Mouse (Mus musculus) limb, embryonic 13.5 days (tissue): ENCODE measurements around the gene Mycbp. TPM values are rescaled to one million over a fixed set of nuclear protein-coding genes. Genes with fewer than 3 reads are reported as not detected.
A peak's percentile ranks its signal among the peaks of the same experiment; 100 is the strongest.

Experiments
- ATAC-seq: fragments of 200-750 bp; cut with Nextera tagmentation; 2 replicates; pipeline ENCODE4 v1.8.0; 2017; ENCODE audit warnings: low read depth, moderate number of reproducible peaks, moderate TSS enrichment; ENCODE audit not compliant: low FRiP score
- H3K27ac ChIP-seq: fragments of 300-500 bp; sonication (generic); 2 replicates; pipeline ENCODE4 v1.5.1; 2015; ENCODE audit warnings: inconsistent platforms, mild to moderate bottlenecking, moderate library complexity
- H3K27me3 ChIP-seq: fragments of 300-500 bp; sonication (generic); 2 replicates; pipeline ENCODE4 v1.6.1; 2015; ENCODE audit warnings: mild to moderate bottlenecking, inconsistent platforms
- H3K36me3 ChIP-seq: fragments of 300-500 bp; sonication (generic); 2 replicates; pipeline ENCODE4 v1.6.1; 2015; ENCODE audit warnings: inconsistent platforms, mild to moderate bottlenecking, moderate library complexity
- H3K4me1 ChIP-seq: fragments of 300-500 bp; sonication (generic); 2 replicates; pipeline ENCODE4 v1.6.1; 2015; ENCODE audit warnings: inconsistent platforms
- H3K4me2 ChIP-seq: fragments of 300-500 bp; sonication (generic); replicated peaks from 2 replicates; pipeline ENCODE4 v1.6.1; 2015; ENCODE audit warnings: inconsistent platforms, mild to moderate bottlenecking, moderate library complexity
- H3K4me3 ChIP-seq: fragments of 300-500 bp; sonication (generic); 2 replicates; pipeline ENCODE4 v1.5.1; 2015; ENCODE audit warnings: moderate library complexity, mild to moderate bottlenecking, inconsistent platforms
- H3K9ac ChIP-seq: fragments of 300-500 bp; sonication (generic); 2 replicates; pipeline ENCODE4 v1.6.1; 2015; ENCODE audit warnings: mild to moderate bottlenecking, inconsistent platforms
- H3K9me3 ChIP-seq: fragments of 300-500 bp; sonication (generic); 2 replicates; pipeline ENCODE4 v1.6.1; 2016; ENCODE audit warnings: inconsistent platforms
- WGBS: fragments of 180-500 bp; shearing (Covaris S2); methylation state at CpG from one replicate; pipeline ENCODE4 v1.1.7; 2015; 5-methylcytosine and 5-hydroxymethylcytosine counted together
- polyA plus RNA-seq: library from polyadenylated mRNA; unstranded; fragments of >200 nt; fragmentation: Nextera tagmentation; extraction: Ambion mirVana; gene quantifications from 2 replicates; pipeline ENCODE4 v1.2.1, GENCODE M21; 2015

Gene Mycbp
- polyA plus RNA-seq, 1 experiment from 2014 or later: 69.5 TPM

DNA sequence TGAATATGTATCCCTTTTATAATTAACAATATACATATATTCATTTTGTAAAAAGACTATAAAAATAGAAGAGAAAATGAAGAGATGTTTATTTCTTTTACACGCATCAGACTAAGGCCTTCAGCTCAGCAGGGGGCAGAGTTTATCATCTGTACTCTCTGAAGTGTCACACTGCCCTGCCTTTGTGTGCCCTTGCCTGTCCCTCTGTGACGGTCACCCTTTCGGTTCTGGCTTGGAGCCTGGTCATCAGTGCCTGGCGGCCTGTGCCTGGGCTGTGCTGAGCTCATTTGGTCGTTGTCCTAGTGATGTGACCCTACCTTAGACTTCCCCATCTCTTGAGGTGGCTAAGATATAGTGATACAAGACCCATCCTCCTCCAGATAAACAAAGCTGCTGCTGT lies 42.5 kb downstream of the Mycbp start:
- no peak overlapping the region for H3K27ac ChIP-seq
- H3K27me3 ChIP-seq: peaks cover 16% of the 10 kb centered on the region; the same call in 1 of the 2 replicates
- H3K9ac ChIP-seq: no peak overlapping the region
- no peak for ATAC-seq
- no peaks in the 10 kb centered on the region for H3K4me1 ChIP-seq
- H3K9me3 ChIP-seq: no peaks in the 10 kb centered on the region
- no peak overlapping the region for H3K4me2 ChIP-seq
- H3K4me3 ChIP-seq: no peak overlapping the region
- H3K36me3 ChIP-seq: no peaks in the 10 kb centered on the region
- 60% methylated on average over 5 of the region's 5 CpGs for WGBS

DNA sequence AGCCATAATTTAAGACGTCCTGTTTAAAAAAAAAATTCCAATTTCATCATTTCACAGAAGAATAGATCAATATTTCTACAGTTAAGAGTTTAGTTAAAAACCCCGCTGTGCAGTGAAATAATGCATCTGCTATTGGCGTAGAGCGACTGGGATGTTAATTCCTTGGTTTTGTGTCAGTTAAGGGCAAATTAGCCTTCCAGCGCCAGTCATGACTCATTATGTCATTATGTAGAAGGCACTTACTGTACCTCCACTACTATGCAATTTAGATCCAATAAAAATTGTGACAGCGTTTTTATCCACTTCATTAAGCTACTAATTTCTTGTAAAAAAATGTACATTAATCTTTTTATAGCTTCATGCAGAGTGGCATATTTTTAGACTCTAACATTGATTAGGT lies 44.3 kb downstream of the Mycbp start:
- H3K4me2 ChIP-seq: no peak overlapping the region
- no peak overlapping the region for H3K27ac ChIP-seq
- 69% methylated on average over 6 of the region's 6 CpGs for WGBS
- H3K9ac ChIP-seq: no peak overlapping the region
- H3K4me1 ChIP-seq: no peaks in the 10 kb centered on the region
- no peak overlapping the region for H3K4me3 ChIP-seq
- no peaks in the 10 kb centered on the region for H3K36me3 ChIP-seq
- H3K27me3 ChIP-seq: peaks cover 19% of the 10 kb centered on the region; the same call in 1 of the 2 replicates
- no peak for ATAC-seq
- H3K9me3 ChIP-seq: no peaks in the 10 kb centered on the region

DNA sequence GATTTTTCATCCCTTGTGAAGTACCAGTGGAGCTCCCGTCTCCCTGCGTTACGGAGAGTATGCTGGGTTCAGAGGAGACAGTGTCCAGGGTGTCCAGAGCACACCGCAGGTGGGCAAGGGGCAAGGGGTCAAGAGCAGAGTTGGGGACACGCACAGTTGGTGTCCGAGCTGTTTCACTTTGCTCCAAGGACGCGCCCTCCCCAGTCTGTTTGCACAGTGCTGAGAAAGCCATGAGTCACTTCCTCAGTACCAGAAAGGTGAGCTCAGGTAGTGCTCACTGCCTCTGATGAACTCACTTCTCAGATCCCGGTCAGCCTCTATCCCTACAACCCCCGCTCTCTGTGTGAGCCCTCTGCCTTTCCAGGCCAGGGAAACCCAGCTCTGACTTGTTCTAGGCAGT lies 45.0 kb downstream of the Mycbp start:
- H3K27me3 ChIP-seq: peaks cover 19% of the 10 kb centered on the region; the same call in 1 of the 2 replicates
- H3K9ac ChIP-seq: no peak overlapping the region
- no peaks in the 10 kb centered on the region for H3K4me1 ChIP-seq
- no peak overlapping the region for H3K4me3 ChIP-seq
- H3K36me3 ChIP-seq: no peaks in the 10 kb centered on the region
- no peak overlapping the region for H3K27ac ChIP-seq
- no peak for ATAC-seq
- no peaks in the 10 kb centered on the region for H3K9me3 ChIP-seq
- H3K4me2 ChIP-seq: no peak overlapping the region
- WGBS: 75% methylated on average over 10 of the region's 10 CpGs

DNA sequence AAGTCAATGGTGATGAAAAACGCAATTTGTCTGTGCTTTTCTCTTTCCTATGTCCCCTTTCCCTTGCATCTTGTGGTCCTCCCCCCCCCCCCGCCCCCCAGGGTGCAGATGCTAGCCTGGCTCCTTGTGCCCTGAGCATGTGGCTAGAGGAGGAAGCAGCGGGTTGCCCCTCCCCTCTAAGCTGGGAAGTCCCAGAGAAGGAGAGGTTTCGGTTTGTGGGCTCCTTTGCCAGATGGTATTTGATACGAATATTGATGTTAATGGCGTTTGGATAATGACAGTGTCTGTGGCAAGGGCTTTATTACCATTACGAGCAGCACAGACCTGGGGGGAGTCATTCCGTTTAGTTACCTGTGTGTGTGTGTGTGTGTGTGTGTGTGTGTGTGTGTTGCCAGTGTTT lies 47.4 kb downstream of the Mycbp start:
- ATAC-seq: no peak
- WGBS: 41% methylated on average over 8 of the region's 8 CpGs
- H3K4me2 ChIP-seq: no peak overlapping the region
- H3K9me3 ChIP-seq: no peaks in the 10 kb centered on the region
- no peaks in the 10 kb centered on the region for H3K36me3 ChIP-seq
- peaks cover 5% of the 10 kb centered on the region; the same call in 1 of the 2 replicates for H3K4me1 ChIP-seq
- no peak overlapping the region for H3K9ac ChIP-seq
- no peak overlapping the region for H3K4me3 ChIP-seq
- no peak overlapping the region for H3K27ac ChIP-seq
- H3K27me3 ChIP-seq: peaks cover 35% of the 10 kb centered on the region

DNA sequence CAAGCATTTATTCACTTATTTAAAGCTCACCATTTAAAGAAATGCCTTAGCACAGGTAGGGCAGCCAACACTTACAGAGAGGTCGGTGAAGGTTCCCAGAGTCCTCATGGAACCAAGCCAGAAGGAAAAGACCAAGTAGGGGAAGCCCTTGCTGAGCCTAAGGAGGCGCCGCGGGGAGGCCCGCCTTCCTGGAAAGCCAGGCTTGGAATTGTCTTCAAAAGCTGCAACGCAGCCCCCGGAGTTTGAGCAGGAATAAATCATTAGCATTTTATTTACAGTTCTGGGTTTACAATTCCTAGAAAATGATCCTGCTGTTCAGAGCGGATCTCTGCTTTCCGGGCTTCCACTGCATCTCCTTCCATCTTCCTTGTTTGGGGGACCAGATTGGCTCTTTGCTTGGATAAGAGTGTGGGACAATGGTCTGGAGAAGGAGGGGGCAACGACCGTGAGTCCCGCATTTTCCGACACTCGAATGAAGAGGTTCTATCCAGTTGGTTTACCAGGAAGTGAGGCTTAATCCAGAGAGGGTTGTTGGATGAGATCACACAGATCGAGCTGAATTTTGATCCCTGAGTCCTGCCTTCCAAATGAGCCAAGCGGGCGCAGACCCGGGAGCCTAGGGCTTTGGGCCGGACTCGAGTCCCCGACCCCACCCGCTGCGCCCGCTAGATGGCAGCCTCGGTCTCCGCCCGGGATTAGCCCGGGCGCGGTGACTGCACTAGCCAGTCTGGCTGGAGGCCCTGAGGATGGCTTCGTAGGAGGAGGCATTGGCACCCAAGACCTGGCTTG lies 52.3 kb downstream of the Mycbp start:
- Histone ChIP-seq H3K4me2 (peak overlapping the region; percentile 54), H3K27ac (no peak overlapping the region), H3K36me3 (no peaks in the 10 kb centered on the region), H3K9ac (peak overlapping the region; percentile 15; the same call in 1 of the 2 replicates), H3K27me3 (peaks cover 41% of the 10 kb centered on the region), H3K4me1 (peaks cover 22% of the 10 kb centered on the region), H3K9me3 (no peaks in the 10 kb centered on the region), H3K4me3 (peak overlapping the region; percentile 16)
- 7% methylated on average over 31 of the region's 31 CpGs for WGBS
- peak; percentile 46; the same call in 1 of the 2 replicates for ATAC-seq

DNA sequence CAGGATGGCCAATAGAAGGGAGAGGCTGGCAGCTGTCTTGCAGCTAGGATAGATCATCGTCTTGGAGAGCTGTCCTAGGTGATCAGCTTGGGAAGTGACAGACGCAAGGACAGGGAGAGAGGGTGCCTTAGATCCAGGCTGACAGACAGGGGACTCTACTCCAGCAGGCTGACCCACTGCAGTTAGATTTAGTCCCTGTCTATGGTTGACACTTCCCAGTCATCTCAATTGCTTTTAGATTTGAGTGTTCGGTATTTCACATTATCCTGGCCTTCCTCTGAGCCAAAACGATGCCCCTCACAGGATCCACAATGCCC lies 52.8 kb downstream of the Mycbp start:
- H3K9me3 ChIP-seq: no peaks in the 10 kb centered on the region
- no peak overlapping the region for H3K9ac ChIP-seq
- peaks cover 22% of the 10 kb centered on the region for H3K4me1 ChIP-seq
- no peak overlapping the region for H3K4me3 ChIP-seq
- H3K27me3 ChIP-seq: peaks cover 40% of the 10 kb centered on the region
- no peak for ATAC-seq
- H3K36me3 ChIP-seq: no peaks in the 10 kb centered on the region
- H3K27ac ChIP-seq: no peak overlapping the region
- H3K4me2 ChIP-seq: peak overlapping the region; percentile 54
- 63% methylated on average over 4 of the region's 4 CpGs for WGBS

DNA sequence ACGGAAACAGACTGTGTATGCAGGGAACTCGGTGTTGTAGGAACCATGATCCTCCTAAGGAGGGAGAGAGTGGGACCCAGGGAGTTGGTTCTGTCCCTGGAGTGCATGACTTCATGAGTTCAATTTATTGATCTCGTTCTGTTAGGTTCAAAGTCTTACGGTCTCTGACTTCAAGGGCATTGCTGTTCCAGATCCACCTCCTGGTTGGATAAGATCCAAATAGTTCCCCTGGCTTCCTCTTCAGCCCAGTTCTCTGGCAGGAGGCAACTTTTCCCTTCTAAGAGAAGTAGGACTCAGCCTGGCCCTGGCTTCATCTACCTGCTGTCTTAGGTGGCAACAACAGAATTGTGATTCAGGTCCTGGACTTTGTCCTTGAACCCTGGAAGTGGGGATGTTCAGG lies 53.3 kb downstream of the Mycbp start:
- no peak for ATAC-seq
- WGBS: 57% methylated on average over 4 of the region's 4 CpGs
- Histone ChIP-seq H3K27ac (no peak overlapping the region), H3K4me2 (no peak overlapping the region), H3K36me3 (no peaks in the 10 kb centered on the region), H3K9me3 (no peaks in the 10 kb centered on the region), H3K27me3 (peaks cover 40% of the 10 kb centered on the region), H3K4me1 (peaks cover 22% of the 10 kb centered on the region), H3K9ac (no peak overlapping the region), H3K4me3 (no peak overlapping the region)

DNA sequence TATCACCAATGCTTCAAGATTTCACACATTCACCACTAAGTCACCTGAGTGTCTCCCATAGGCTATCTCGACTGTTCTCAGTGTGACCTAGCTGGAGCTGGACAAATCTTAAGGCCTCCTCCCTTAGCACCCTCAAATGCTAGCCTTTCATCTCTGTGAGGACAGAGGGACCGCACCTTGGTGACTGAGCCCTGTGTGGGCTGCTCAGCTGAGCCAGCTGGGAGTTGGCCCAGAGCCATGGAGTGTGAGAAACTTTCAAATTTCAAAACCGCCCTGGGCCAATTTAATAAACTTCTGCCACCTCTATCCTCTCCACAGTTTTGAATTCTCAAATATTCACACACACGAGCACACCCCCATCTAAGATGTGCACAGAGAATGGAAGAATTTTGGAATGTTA lies 56.3 kb downstream of the Mycbp start:
- 0 out of 2 replicates have a peak, but pooled peaks have one; percentile 28 for ATAC-seq
- H3K27me3 ChIP-seq: peaks cover 40% of the 10 kb centered on the region
- 34% methylated on average over 4 of the region's 4 CpGs for WGBS
- H3K4me1 ChIP-seq: peaks cover 22% of the 10 kb centered on the region
- H3K36me3 ChIP-seq: no peaks in the 10 kb centered on the region
- H3K4me3 ChIP-seq: no peak overlapping the region
- H3K27ac ChIP-seq: no peak overlapping the region
- no peaks in the 10 kb centered on the region for H3K9me3 ChIP-seq
- no peak overlapping the region for H3K9ac ChIP-seq
- no peak overlapping the region for H3K4me2 ChIP-seq

Other genes with a start within 250 kb of the Mycbp start
- gene Macf1, start 220.5 kb upstream of the Mycbp start, polyA plus RNA-seq: 47.5 and 48.0 TPM in 2 replicates
- gene Ndufs5, start 186.6 kb upstream of the Mycbp start, polyA plus RNA-seq: 321 TPM in 2 replicates
- 51.8 and 53.7 TPM in 2 replicates for gene Akirin1, start 154.5 kb upstream of the Mycbp start, polyA plus RNA-seq
- gene Rhbdl2, start 117.0 kb upstream of the Mycbp start, polyA plus RNA-seq: 3.0 and 3.3 TPM in 2 replicates
- gene 4933427I04Rik, start 45.2 kb upstream of the Mycbp start, polyA plus RNA-seq: 0.11 and 0.17 TPM in 2 replicates
- gene Rragc, start 12.6 kb downstream of the Mycbp start, polyA plus RNA-seq: 52.0 and 52.7 TPM in 2 replicates
- gene 4930535I16Rik, start 13.2 kb downstream of the Mycbp start, polyA plus RNA-seq: not detected in 2 replicates